Mouse (Mus musculus) forebrain, postnatal 0 days (tissue): ENCODE measurements at regions not wholly inside any gene's neighbourhood (a gene's known extent, or its start where the extent isn't known, plus 50 kb on each side); places are given as distances from the start of the nearest gene placed in this dataset.

Experiments used
- ATAC-seq: fragments of 200-750 bp; cut with Nextera tagmentation; 2 replicates; pipeline ENCODE4 v1.8.0; 2017; ENCODE audit warnings: mild to moderate bottlenecking, moderate library complexity
- DNase-seq: peaks from one replicate; pipeline ENCODE4 v3.0.0-alpha.2; 2015
- H3K27ac ChIP-seq: fragments of 300-500 bp; sonication (generic); 2 replicates; pipeline ENCODE4 v1.5.1; 2014; ENCODE audit warnings: low read depth, mild to moderate bottlenecking, antibody characterized with exemption, low read length, moderate library complexity, mixed read lengths
- H3K27me3 ChIP-seq: fragments of 300-500 bp; sonication (generic); 2 replicates; pipeline ENCODE4 v1.6.1; 2014; ENCODE audit warnings: mild to moderate bottlenecking, low read length, mixed read lengths; ENCODE audit not compliant: insufficient read depth
- H3K36me3 ChIP-seq: fragments of 300-500 bp; sonication (generic); 2 replicates; pipeline ENCODE4 v1.6.1; 2014; ENCODE audit warnings: mild to moderate bottlenecking, moderate library complexity; ENCODE audit not compliant: insufficient read depth
- H3K4me1 ChIP-seq: fragments of 300-500 bp; sonication (generic); 2 replicates; pipeline ENCODE4 v1.6.1; 2014; ENCODE audit warnings: antibody characterized with exemption; ENCODE audit not compliant: insufficient read depth
- H3K4me2 ChIP-seq: fragments of 300-500 bp; sonication (generic); 2 replicates; pipeline ENCODE4 v1.6.1; 2014; ENCODE audit warnings: low read depth, mild to moderate bottlenecking, moderate library complexity
- H3K4me3 ChIP-seq: fragments of 300-500 bp; sonication (generic); 2 replicates; pipeline ENCODE4 v1.5.1; 2014; ENCODE audit warnings: low read depth, low read length, mixed read lengths
- H3K9ac ChIP-seq: fragments of 300-500 bp; sonication (generic); 2 replicates; pipeline ENCODE4 v1.6.1; 2014; ENCODE audit warnings: mild to moderate bottlenecking
- H3K9me3 ChIP-seq: fragments of 300-500 bp; sonication (generic); 2 replicates; pipeline ENCODE4 v1.6.1; 2016; ENCODE audit warnings: low read length
- CTCF ChIP-seq: sonication (generic); IDR thresholded peaks from 2 replicates; pipeline ENCODE4 v1.5.1; 2016; ENCODE audit warnings: antibody characterized with exemption, control low read depth, low read depth
- WGBS: fragments of 180-500 bp; shearing (Covaris S2); extraction: QIAGEN DNeasy Blood & Tissue Kit; methylation state at CpG from one replicate; pipeline ENCODE4 v1.1.7; 2014; 5-methylcytosine and 5-hydroxymethylcytosine counted together

GRCm38 (mm10) chr1:110400051-110400450 is 417.8 kb downstream of the Cdh7 start:
- Histone ChIP-seq H3K9ac (no peak overlapping the region), H3K27me3 (no peaks in the 10 kb centered on the region), H3K36me3 (no peaks in the 10 kb centered on the region), H3K9me3 (no peaks in the 10 kb centered on the region), H3K4me2 (no peak overlapping the region), H3K27ac (no peak overlapping the region), H3K4me3 (no peak overlapping the region), H3K4me1 (no peaks in the 10 kb centered on the region)
- TF ChIP-seq CTCF, result no peak
- ATAC-seq (no peak), DNase-seq (peak; percentile 31)
- WGBS, result 57% methylated on average over 2 of the region's 2 CpGs

- no peak overlapping the region for H3K27ac ChIP-seq
- ATAC-seq, result no peak
- DNase-seq, result no peak
- H3K9me3 ChIP-seq, result no peaks in the 10 kb centered on the region
- no peaks in the 10 kb centered on the region for H3K4me1 ChIP-seq
- H3K4me2 ChIP-seq, result no peak overlapping the region
- no peak overlapping the region for H3K9ac ChIP-seq
- H3K36me3 ChIP-seq, result no peaks in the 10 kb centered on the region
- no peak overlapping the region for H3K4me3 ChIP-seq
- no peaks in the 10 kb centered on the region for H3K27me3 ChIP-seq
- TF ChIP-seq CTCF, result no peak
- 19% methylated on average over 3 of the region's 3 CpGs for WGBS
These were observed 465.6 kb downstream of the Cdh7 start for GRCm38 (mm10) chr1:110447742-110448312.

GRCm38 (mm10) chr1:110483476-110483875 is 493.9 kb downstream of the Cdh19 start:
- ATAC-seq, result no peak
- no peak overlapping the region for H3K4me2 ChIP-seq

GRCm38 (mm10) chr1:110489372-110489771 is 488.0 kb downstream of the Cdh19 start:
- Histone ChIP-seq H3K4me3 (no peak overlapping the region), H3K36me3 (no peaks in the 10 kb centered on the region), H3K27me3 (no peaks in the 10 kb centered on the region), H3K9ac (no peak overlapping the region), H3K27ac (no peak overlapping the region), H3K9me3 (no peaks in the 10 kb centered on the region), H3K4me1 (no peaks in the 10 kb centered on the region), H3K4me2 (no peak overlapping the region)
- peak; percentile 45 for TF ChIP-seq CTCF
- ATAC-seq, result no peak
- DNase-seq, result peak; percentile 21
- WGBS, result 95% methylated on average over 1 of the region's 1 CpGs

More at GRCm38 (mm10) chr1:110483476-110483875, 493.9 kb downstream of the Cdh19 start:
- H3K4me1 ChIP-seq, result no peaks in the 10 kb centered on the region
- H3K4me3 ChIP-seq, result no peak overlapping the region
- TF ChIP-seq CTCF, result no peak
- no peak for DNase-seq
- no peak overlapping the region for H3K9ac ChIP-seq
- no peaks in the 10 kb centered on the region for H3K9me3 ChIP-seq
- no peaks in the 10 kb centered on the region for H3K36me3 ChIP-seq
- H3K27me3 ChIP-seq, result no peaks in the 10 kb centered on the region
- H3K27ac ChIP-seq, result no peak overlapping the region
